Mouse (Mus musculus) C2C12 (cell line): ENCODE measurements around the gene Prom1.

Experiments used
- CEBPB ChIP-seq: IDR thresholded peaks from one replicate; pipeline ENCODE4 v1.6.1; 2011; ENCODE audit warnings: low read depth, mild to moderate bottlenecking, control low read depth, moderate library complexity
- CTCF ChIP-seq: IDR thresholded peaks from one replicate; pipeline ENCODE4 v1.5.1; 2011; ENCODE audit not compliant: control insufficient read depth, insufficient read depth, insufficient read length

GRCm38 (mm10) chr5:44146437-44147332, 44.9 kb upstream of the Prom1 start:
- TF ChIP-seq CTCF (no peak), CEBPB (no peak)
